Mouse (Mus musculus) olfactory bulb, adult 2 months (tissue): ENCODE results near the gene Tfec. TPM values are rescaled to one million over a fixed set of nuclear protein-coding genes. Genes with fewer than 3 reads are reported as not detected.

Experiments used
- H3K27ac ChIP-seq: fragments of 200-500 bp; 2 replicates; pipeline ENCODE4 v1.5.1; 2012; ENCODE audit warnings: low read depth, low read length; ENCODE audit not compliant: insufficient read depth
- H3K4me1 ChIP-seq: fragments of 200-500 bp; 2 replicates; pipeline ENCODE4 v1.6.1; 2012; ENCODE audit warnings: low read length; ENCODE audit not compliant: control insufficient read depth, insufficient read depth
- H3K4me3 ChIP-seq: fragments of 200-500 bp; 2 replicates; pipeline ENCODE4 v1.5.1; 2012; ENCODE audit warnings: mild to moderate bottlenecking, low read depth, low read length, moderate library complexity; ENCODE audit not compliant: insufficient read depth
- CTCF ChIP-seq: fragments of 200-500 bp; IDR thresholded peaks from 2 replicates; pipeline ENCODE4 v1.5.1; 2012; ENCODE audit warnings: low read depth, mild to moderate bottlenecking, low read length, moderate library complexity; ENCODE audit not compliant: insufficient read depth
- POLR2A ChIP-seq: fragments of 200-500 bp; IDR thresholded peaks from 2 replicates; pipeline ENCODE4 v1.6.1; 2012; ENCODE audit warnings: mild to moderate bottlenecking, low read depth, low read length, moderate library complexity; ENCODE audit not compliant: insufficient read depth
- WGBS: fragments of 180-500 bp; shearing (Covaris S2); methylation state at CpG from one replicate; pipeline ENCODE4 v1.1.7; 2018; 5-methylcytosine and 5-hydroxymethylcytosine counted together
- polyA plus RNA-seq: library from polyadenylated mRNA; stranded (reverse); fragments of >200 nt; gene quantifications from 2 replicates; pipeline ENCODE4 v1.2.4, GENCODE M21; 2012; ENCODE audit warnings: low replicate concordance; ENCODE audit not compliant: missing spikeins, insufficient read depth, insufficient read length

Gene Tfec
- polyA plus RNA-seq = not detected in 2 replicates

DNA sequence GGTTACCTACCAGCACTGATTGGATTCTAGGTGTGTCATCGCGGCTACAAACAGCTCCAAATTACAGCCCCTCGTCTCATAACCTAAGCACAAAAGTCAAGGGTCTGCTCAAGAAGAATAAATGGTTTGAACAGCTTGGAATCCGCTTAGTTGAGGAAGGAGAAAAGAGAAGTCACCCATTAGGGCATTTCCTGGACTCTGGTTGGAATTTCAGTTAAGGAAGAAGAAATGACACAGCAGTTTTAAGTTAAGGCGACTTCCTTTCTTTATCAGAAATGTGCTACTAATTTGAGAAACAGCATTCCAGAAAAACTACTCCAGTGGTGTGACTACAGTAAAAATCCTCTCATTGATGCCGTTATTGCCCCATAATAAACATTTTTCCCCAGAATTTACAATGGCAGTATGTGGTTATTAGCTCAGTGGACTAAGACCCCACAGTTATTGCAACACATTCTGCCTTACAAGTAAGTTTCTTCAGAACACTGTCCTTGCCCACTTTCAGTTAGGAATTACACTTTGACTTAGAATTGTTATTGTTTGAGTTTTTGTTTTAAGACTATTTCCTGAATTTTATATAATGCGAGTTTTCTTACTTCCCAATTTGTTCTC is at the start of gene Tfec:
TSS of gene Tfec (minus strand) at position 191 of the 612 bp plus-strand sequence.
- H3K4me3 ChIP-seq = no peak within 1 kb of the TSS
- H3K27ac ChIP-seq = no peak within 1 kb of the TSS
- H3K4me1 ChIP-seq = no peaks in the 10 kb centered on the region
- TF ChIP-seq CTCF (no peak), POLR2A (no peak)
- 89% methylated on average over 7 of the region's 7 CpGs for WGBS

- TF ChIP-seq POLR2A (no peak), CTCF (no peak)
- WGBS = 76% methylated on average over 3 of the region's 3 CpGs
- no peak overlapping the region for H3K27ac ChIP-seq
- no peaks in the 10 kb centered on the region for H3K4me1 ChIP-seq
- H3K4me3 ChIP-seq = no peak overlapping the region
Measured at GRCm38 (mm10) chr6:16947837-16948236, 49.6 kb upstream of the Tfec start.

DNA sequence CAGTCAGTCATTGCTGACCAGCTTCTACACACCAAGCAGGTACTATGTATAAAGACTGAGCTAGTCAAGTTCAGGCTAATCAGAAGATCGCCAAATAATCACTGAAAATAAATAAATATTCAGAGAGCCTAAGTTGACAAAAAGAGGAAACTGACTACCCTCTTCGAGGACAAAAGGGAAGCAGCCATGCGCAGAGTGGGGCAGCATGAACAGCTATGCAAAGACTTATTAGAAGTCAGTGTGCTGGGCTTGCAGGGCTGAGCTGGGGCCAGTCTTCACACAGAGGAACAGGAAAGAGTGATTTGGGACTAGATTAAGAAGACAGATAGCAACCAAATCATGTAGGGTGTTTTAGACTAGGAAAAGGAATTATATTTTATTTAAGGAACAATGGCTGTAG is 45.3 kb upstream of the Tfec start:
- H3K4me1 ChIP-seq = no peaks in the 10 kb centered on the region
- H3K27ac ChIP-seq = no peak overlapping the region
- no peak overlapping the region for H3K4me3 ChIP-seq
- TF ChIP-seq CTCF (no peak), POLR2A (no peak)
- 85% methylated on average over 3 of the region's 3 CpGs for WGBS

DNA sequence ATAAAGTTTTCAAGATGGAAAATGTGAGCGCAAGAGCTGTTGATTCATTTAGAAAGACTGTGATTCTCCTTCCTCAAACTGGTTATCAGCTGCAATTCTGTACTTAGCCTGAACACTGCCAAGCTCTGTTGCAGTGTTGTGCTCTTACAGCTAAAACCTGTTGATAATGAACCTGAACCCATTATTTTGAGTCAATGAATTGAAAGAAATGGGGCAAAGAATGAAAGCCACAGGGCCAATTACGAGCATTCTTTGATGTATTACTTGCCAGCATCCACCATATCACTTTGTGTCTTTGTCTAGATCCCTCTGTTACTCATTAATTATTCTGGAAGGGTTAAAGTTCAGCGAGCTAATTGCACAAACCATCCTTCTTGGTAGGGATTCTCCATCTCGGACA is 44.2 kb upstream of the Tfec start:
- 44% methylated on average over 4 of the region's 4 CpGs for WGBS
- TF ChIP-seq CTCF = no peak
- TF ChIP-seq POLR2A = no peak
- H3K4me1 ChIP-seq = no peaks in the 10 kb centered on the region
- H3K27ac ChIP-seq = no peak overlapping the region
- no peak overlapping the region for H3K4me3 ChIP-seq

DNA sequence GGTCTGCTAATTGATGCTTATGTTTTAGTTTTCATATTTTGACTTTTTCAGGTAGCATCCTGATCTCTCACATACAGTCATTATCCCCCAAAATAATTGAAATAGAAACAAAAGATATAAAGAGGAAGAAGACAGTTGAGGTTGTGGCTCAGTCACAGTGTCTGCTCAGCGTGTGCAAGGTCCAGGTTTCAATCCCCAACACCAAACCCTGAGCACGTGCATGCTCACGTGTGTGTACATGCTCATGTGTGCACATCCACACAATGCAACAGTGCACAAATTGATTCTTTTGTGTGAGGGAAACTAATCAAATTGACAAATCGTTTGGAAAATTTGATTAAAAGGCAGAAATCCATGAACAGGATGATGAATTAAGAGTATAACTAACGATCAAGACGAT is 32.8 kb upstream of the Tfec start:
- Histone ChIP-seq H3K4me3 (no peak overlapping the region), H3K4me1 (no peaks in the 10 kb centered on the region), H3K27ac (no peak overlapping the region)
- 73% methylated on average over 6 of the region's 6 CpGs for WGBS
- no peak for TF ChIP-seq POLR2A
- no peak for TF ChIP-seq CTCF

DNA sequence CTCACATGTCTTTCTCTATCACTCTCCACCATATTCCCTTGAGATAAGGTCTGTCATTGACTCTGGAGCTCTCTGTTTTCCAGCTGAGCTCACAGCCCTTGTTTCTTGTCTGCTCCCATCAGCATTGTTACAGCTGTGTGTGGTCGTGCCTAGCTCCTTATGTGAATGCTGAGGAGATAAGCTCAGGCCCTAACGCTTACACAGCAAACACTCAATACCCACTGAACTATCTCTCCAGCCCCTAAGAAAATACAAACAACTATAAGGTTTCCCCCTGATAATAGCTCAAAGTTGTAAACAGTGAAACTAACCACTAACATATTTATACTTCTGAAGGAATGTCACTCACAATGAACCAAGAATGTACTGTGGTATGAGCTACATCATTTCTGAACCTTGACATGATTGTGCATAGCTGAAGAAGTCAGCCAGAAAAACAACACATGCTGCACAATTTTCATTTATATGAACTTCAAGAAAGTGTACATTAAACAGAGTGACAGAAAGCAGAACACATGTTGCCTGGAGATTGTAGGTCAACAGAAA is 21.9 kb upstream of the Tfec start:
- Histone ChIP-seq H3K4me1 (no peaks in the 10 kb centered on the region), H3K27ac (no peak overlapping the region), H3K4me3 (no peak overlapping the region)
- TF ChIP-seq POLR2A (no peak), CTCF (no peak)
- 79% methylated on average over 2 of the region's 2 CpGs for WGBS

DNA sequence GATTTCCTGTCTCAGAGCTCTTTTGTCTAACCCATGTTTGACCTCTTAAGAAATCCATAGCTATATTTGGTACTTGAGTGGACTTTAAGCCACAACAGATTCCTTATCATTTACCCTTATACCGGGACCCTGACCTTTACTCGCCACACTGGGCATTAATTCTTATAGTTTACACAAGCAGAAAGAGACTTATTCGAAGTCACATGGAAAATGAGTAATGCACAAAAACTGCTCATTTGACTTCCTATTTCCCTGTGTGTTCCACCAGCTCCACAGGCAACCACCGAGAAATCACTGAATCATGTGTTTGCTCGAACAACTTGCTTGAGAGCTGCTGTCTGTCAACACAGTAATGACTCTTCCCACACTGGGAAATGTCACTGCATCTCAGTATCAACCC is 6.4 kb downstream of the Tfec start:
- H3K4me1 ChIP-seq = no peaks in the 10 kb centered on the region
- 78% methylated on average over 5 of the region's 5 CpGs for WGBS
- no peak for TF ChIP-seq CTCF
- no peak for TF ChIP-seq POLR2A
- H3K4me3 ChIP-seq = no peak overlapping the region
- no peak overlapping the region for H3K27ac ChIP-seq

DNA sequence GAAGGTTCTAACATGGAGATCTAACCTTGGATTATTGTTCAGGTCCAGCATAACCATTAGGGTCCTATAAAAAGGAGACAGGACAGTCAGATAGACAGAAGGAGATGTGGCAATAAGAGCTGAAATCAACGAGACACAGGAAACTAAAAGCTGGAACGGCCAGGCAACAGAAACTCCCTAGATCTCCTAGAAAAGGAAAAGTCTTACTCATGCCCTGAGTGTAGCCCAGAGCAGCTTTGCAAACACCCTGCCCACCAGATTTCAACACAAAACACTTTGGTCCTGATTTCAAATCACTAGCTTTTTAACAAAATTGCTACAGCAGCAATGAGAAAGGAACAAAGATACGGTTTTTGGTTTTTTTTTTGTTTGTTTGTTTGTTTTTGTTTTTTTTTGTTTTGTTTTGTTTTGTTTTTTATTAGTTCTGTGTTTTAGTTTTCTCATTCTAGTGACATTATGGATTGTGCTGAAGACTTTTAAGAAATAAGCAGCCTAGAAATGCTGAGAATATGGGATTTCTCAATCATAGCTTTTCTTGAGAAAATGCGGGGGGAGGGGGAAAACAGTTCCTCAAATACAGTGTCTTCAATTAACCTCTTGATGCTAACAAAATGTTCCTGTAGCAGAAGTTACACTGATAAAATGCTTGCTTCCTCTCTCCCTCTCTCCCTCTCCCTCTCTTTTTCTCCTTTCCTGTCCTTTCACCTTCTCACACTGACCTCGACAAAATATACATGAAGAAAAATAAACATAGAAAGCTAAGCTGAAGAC is 14.5 kb downstream of the Tfec start:
- Histone ChIP-seq H3K27ac (no peak overlapping the region), H3K4me1 (no peaks in the 10 kb centered on the region), H3K4me3 (no peak overlapping the region)
- 76% methylated on average over 5 of the region's 5 CpGs for WGBS
- TF ChIP-seq CTCF = no peak
- no peak for TF ChIP-seq POLR2A

GRCm38 (mm10) chr6:16874021-16874542 is 24.2 kb downstream of the Tfec start:
- Histone ChIP-seq H3K4me1 (no peaks in the 10 kb centered on the region), H3K4me3 (no peak overlapping the region), H3K27ac (no peak overlapping the region)
- 97% methylated on average over 2 of the region's 2 CpGs for WGBS
- TF ChIP-seq CTCF (no peak), POLR2A (no peak)
